Mouse (Mus musculus) T-helper 2 cell (primary cell): ENCODE data around the gene Isg20l2.

Experiments
- in situ Hi-C: fragments of 300-600 bp; cut with MboI, MseI; formaldehyde crosslinking; loops from one replicate; pipeline ENCODE4 v1.15.1; 2025; ENCODE audit warnings: high pct_unique_total_duplicates

Isg20l2 gene

GRCm38 (mm10) chr3:87910573-87911141, 19.5 kb upstream of the Isg20l2 start:
- in situ Hi-C loops: no loop called here

- in situ Hi-C loops: no loop called here
These were observed 16.6 kb upstream of the Isg20l2 start for GRCm38 (mm10) chr3:87913491-87913890.

GRCm38 (mm10) chr3:87913891-87914290, 16.2 kb upstream of the Isg20l2 start:
- in situ Hi-C loops: no loop called here

DNA sequence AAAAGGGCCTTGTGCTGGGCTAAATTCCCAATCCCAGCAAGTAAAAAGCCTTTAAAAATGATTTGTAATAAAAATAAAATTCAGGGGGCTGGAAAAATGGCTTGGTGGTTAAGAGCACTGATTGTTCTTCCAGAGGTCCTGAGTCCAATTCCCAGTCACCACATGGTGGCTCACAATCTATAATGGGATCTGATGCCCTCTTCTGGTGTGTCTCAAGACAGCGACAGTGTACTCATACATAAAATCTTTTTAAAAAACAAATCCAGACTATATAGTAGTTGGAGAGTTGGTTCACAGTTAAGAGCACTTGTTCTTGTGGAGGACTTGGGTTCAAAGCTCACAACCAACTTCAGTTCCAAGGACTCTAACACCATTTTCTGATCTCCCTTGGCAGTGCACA, 13.1 kb upstream of the Isg20l2 start:
- in situ Hi-C loops: no loop called here

DNA sequence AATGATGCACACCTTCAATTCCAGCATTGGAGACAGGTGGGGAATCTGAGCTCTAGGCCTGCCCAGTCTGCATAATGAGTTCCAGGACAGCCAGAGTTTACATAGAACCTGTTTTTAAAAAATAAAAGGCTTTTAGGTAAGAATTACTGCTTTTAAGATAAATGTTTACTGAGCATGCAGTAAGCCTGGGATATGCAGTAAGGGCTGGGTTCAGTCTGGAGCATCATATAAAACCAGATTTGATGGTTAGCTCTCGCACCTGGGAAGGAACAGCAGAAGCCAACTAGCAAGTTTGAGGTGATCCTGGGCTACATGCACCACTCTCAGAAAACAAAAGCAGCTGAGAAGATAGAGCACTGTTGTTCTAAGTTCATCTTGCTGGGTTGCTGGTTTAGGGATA, 11.6 kb upstream of the Isg20l2 start:
- in situ Hi-C loops: no loop called here

- in situ Hi-C loops: loop anchor here (10.0 kb wide), 1 partner anchor 1325 kb away; the partner anchor contains the start of genes Krtcap2 and Trim46
These were observed 10.6 kb upstream of the Isg20l2 start, which contains the start of gene Mrpl24 for GRCm38 (mm10) chr3:87919336-87920108. Mrpl24 (plus strand) TSS chr3:87919506.

GRCm38 (mm10) chr3:87920270-87920943, 9.7 kb upstream of the Isg20l2 start:
- in situ Hi-C loops: loop anchor here (10.0 kb wide), 1 partner anchor 1324 kb away; the partner anchor contains the start of genes Krtcap2 and Trim46

DNA sequence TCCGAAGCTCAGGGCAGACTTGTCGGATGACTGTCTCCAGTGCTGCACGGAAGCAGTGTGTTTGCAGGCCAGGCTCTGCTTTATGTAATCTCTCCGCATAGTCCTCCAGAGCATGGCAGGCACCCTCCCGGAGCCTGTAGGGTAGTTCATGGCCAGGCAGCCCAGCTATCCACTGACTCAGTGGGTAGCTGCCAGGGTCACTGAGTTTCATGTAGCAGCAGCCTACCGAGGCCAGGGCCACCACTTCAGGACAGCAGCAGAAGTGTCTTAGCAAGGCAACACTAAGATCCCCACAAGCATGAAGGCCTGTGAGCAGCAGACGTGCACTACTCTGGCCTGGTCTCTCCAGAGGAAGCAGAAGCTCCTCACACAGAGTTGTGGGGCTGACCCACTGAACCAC, 5.1 kb upstream of the Isg20l2 start:
- in situ Hi-C loops: loop anchor here (10.0 to 25.0 kb wide), 2 partner anchors 787 to 1320 kb away; partner anchors contain the start of genes Krtcap2, Rit1 and Trim46

GRCm38 (mm10) chr3:87927452-87927851, 2.7 kb upstream of the Isg20l2 start:
- in situ Hi-C loops: loop anchor here (10.0 to 25.0 kb wide), 2 partner anchors 785 to 1317 kb away; partner anchors contain the start of genes Krtcap2, Rit1 and Trim46

- in situ Hi-C loops: loop anchor here (10.0 to 25.0 kb wide), 2 partner anchors 783 to 1315 kb away; partner anchors contain the start of genes Krtcap2, Rit1 and Trim46
These were observed 605 bp upstream of the Isg20l2 start for GRCm38 (mm10) chr3:87929341-87930077.

GRCm38 (mm10) chr3:87934026-87934425, 3.9 kb downstream of the Isg20l2 start:
- in situ Hi-C loops: loop anchor here (25.0 kb wide), 1 partner anchor 778 kb away; the partner anchor contains the start of gene Rit1

DNA sequence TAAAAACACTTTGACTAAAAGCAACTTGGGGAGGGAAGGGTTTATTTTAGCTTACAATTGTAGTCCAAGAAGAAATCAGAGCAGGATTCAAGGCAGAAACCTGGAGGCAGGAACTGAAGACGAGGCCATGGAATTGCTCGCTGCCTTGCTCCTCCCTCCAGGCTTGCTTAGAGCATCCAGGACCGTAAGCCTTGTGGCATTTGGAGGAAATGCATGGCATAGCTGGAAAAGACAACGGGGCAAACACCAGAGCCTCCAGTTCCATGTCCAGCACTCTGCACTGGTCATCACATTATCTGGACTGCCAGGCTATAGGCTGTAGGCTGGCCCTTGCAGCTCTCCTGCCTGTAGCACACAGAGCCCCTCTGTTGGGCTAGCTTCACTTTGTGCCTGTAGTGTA, 4.4 kb downstream of the Isg20l2 start:
- in situ Hi-C loops: loop anchor here (25.0 kb wide), 1 partner anchor 778 kb away; the partner anchor contains the start of gene Rit1

GRCm38 (mm10) chr3:87935201-87935600, 5.1 kb downstream of the Isg20l2 start:
- in situ Hi-C loops: loop anchor here (25.0 kb wide), 1 partner anchor 777 kb away; the partner anchor contains the start of gene Rit1

GRCm38 (mm10) chr3:87935776-87936175, 5.7 kb downstream of the Isg20l2 start:
- in situ Hi-C loops: loop anchor here (25.0 kb wide), 1 partner anchor 777 kb away; the partner anchor contains the start of gene Rit1

- in situ Hi-C loops: loop anchor here (5.0 to 25.0 kb wide), 2 partner anchors 42 to 772 kb away; partner anchors contain the start of gene Rit1
These were observed 10.5 kb downstream of the Isg20l2 start for GRCm38 (mm10) chr3:87940611-87941010.

- in situ Hi-C loops: loop anchor here (5.0 to 25.0 kb wide), 2 partner anchors 40 to 770 kb away; partner anchors contain the start of gene Rit1
These were observed 12.4 kb downstream of the Isg20l2 start for GRCm38 (mm10) chr3:87942471-87942870.

- in situ Hi-C loops: loop anchor here (5.0 to 25.0 kb wide), 2 partner anchors 39 to 769 kb away; partner anchors contain the start of gene Rit1
These were observed 13.5 kb downstream of the Isg20l2 start for GRCm38 (mm10) chr3:87943586-87943985.

DNA sequence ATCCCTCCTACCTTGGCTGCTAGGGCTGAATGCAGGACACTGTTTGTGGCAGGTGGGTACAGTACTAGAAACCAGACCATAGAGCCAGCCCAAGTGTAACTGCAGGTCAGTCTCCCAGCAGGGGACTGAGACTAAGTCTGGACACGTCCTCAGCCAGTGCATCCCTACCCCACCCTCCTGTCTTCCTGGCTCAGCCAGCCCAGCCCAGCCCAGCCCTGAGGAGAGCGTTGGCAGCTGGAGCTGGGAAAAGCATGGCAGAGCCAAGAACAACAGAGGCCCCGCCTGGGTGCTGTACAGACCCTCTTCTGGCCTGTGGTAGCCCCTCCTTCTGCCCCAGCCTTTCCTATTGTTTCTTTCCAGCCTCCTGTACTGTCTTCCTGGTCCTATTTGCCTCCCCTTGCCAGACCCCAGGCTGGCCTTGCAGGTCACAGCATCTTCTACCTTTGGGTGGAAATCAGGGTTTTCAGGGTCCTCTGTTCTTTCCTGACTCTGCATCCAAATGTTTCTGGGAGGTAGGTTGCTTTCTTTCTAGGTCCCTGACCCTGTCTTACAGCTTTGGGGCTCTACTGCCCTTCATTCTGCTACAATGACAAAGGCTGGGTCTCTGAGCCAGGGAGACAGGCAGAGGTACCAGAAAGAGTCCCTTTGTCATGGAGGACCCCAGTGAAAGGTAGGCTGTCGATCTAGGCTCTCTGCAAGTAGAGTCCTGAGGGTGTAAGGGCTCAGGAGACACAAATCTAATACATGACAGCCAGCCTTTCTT, 14.9 kb downstream of the Isg20l2 start:
- in situ Hi-C loops: loop anchor here (5.0 to 25.0 kb wide), 2 partner anchors 37 to 767 kb away; partner anchors contain the start of gene Rit1

DNA sequence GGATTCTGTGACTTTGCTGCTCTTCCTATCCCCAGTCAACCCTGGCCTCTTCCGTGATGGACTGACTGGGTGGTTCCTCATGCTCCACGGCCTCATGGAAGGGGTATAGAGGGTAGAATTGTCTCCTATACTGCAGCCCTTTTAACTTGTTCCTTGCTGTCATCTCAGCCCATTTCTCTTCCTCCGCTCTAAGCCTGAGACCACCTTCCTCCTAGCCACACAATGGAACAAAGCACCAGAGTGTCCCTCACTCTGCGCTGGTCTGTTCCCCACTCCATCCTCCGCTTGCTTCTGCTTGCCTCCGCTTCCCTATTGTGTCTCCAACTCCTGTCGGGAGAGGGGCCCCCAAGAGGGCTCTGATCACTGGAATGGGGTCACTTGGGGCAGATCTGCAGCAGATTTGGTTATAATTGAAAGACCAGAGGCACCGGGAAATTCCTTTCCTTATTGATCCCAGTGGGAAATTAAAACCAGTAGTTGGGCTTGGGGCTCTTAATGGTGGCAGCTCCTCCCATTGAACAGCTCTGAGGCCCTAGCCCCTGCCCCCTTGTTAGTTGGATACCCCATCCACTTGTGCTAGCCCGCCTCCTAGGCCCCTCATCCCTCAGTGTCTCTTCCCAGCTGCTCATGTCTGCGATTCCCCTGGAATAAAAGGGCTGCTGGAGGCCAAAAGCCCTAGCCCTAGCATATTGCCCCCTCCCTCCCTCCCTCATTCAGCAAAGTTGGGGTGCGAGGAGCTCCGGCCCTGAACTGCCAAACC, 15.8 kb downstream of the Isg20l2 start:
- in situ Hi-C loops: loop anchor here (25.0 kb wide), 1 partner anchor 766 kb away; the partner anchor contains the start of gene Rit1
